Mouse (Mus musculus) cerebral cortex, adult 2 months (tissue): Measurements from ENCODE around the gene Srf.

Source experiments
- WGBS: fragments of 180-500 bp; shearing (Covaris S2); methylation state at CpG from one replicate; pipeline ENCODE4 v1.1.7; 2018; 5-methylcytosine and 5-hydroxymethylcytosine counted together

Gene Srf

GRCm38 (mm10) chr17:46554977-46555672 lies 850 bp downstream of the Srf start:
- under 1% methylated on average over 75 of the region's 75 CpGs for WGBS

DNA sequence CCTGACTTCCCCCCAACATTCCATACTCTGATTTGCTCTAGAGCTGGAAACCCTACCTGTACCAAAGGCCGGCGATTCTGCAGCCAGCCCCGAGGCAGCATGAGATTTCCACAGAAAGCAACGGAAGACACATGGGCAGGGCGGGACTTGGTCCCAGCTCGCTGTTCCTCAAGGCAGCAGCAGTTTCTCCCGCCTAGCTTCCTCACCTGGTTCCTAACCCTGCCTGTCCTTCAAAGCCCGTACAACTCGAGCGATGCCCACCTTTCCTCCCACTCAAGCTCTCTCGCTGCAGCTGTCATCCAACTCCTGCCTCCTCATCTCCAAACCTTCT lies 1.4 kb downstream of the Srf start:
- WGBS: under 1% methylated on average over 11 of the region's 11 CpGs

DNA sequence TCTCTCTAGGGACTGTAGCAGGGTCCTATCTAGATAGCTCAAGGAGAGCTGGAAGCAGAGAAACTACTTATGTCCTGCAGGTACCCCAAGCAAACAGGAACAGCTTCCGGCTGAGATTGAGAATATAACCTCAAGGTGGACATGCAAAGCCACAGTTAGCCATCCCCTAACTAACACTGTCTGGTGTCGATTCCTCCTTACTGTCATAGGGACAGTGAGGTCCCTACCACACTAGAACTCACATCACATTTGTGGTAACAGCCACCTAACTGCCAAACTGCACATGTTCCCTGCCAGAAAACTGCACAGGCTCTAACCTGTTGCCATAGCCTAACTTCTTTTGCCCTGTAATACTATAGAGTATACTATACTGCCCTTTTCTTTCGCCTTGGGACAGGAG lies 2.0 kb downstream of the Srf start:
- 40% methylated on average over 3 of the region's 3 CpGs for WGBS

DNA sequence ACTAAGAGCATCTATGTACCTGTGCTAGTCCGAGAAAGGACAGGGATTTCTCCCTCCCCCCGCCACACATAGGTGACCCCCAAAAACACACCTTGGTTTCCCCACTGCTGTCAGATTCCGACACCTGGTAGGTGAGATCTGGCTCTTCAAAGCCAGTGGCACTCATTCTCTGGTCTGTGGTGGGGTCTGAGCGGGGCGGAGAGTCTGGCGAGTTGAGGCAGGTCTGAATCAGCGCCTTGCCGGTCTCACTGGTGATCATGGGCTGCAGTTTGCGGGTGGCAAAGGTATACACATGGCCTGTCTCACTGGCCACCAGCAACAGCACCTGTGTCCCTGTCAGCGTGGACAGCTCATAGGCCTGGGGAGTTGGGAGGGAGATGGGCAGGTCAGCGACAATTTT lies 2.5 kb downstream of the Srf start:
- WGBS: 32% methylated on average over 11 of the region's 11 CpGs

- under 1% methylated on average over 24 of the region's 24 CpGs for WGBS
Observed at GRCm38 (mm10) chr17:46552841-46553423, 3.0 kb downstream of the Srf start.

GRCm38 (mm10) chr17:46552151-46552550 lies 3.8 kb downstream of the Srf start:
- WGBS: 70% methylated on average over 7 of the region's 7 CpGs

GRCm38 (mm10) chr17:46551369-46551768 lies 4.6 kb downstream of the Srf start:
- WGBS: 73% methylated on average over 6 of the region's 6 CpGs

DNA sequence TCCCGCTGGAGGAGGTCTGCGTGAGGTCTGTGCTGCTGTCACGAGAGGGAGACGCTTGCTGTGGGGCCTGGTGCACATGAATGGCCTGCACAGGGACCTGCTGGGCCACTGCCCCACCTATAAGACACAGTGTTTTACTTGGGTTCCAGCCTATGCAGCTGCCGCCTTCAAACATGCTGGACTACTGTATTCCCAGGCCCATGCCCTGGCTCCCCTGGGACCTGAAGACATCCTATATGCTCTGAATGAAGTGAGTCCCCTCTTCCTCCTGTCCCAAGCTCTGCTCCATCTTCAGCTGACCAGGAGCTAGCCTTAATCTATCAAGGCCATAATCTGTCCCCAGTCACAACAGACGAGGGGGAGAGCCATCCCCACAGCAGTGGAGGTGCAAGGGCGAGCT lies 5.1 kb downstream of the Srf start:
- WGBS: 91% methylated on average over 7 of the region's 7 CpGs

GRCm38 (mm10) chr17:46549642-46550041 lies 6.3 kb downstream of the Srf start:
- 65% methylated on average over 9 of the region's 9 CpGs for WGBS

- WGBS: 36% methylated on average over 5 of the region's 8 CpGs
Observed at GRCm38 (mm10) chr17:46549193-46549592, 6.8 kb downstream of the Srf start.

- 54% methylated on average over 11 of the region's 11 CpGs for WGBS
Observed at GRCm38 (mm10) chr17:46548741-46549140, 7.2 kb downstream of the Srf start.

DNA sequence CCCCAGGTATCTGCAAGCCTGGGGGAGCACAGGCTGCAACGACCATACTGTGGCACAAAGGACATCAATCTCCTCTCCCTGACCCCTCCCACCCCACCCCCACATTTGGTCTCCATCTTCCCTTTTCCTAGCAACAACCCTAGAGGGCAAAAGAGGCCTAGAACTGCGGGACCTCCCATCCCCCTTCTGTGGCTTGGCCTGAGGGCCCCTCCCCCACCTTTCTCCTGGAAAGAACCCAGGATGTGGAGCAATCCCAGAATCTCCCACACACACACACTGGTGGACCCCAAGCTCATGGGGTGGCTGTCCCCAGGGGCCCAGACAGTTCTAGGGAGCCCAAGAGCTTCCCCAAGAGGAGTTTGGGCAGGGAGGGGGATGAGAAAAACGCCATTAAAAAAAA lies 8.1 kb downstream of the Srf start:
- 28% methylated on average over 3 of the region's 3 CpGs for WGBS

DNA sequence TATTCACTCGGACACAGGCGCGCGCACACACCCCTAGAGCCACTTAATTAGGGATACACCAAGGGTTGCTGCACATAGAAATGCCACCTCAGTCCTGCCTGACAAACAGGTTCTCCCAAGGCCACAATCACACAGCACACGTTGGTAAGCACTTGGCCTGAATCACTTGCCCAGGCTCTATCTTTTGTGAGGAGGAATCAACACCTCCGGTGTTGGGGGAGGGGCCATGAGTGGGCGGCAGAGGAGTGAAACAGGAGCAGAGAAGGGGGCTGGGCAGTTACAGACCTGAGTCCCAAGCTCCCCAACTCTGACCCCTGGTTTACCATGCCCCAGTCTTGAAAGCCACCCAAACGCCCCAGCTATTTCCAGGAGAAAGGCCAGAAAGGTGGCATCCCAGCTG lies 9.0 kb downstream of the Srf start:
- WGBS: 26% methylated on average over 8 of the region's 8 CpGs

DNA sequence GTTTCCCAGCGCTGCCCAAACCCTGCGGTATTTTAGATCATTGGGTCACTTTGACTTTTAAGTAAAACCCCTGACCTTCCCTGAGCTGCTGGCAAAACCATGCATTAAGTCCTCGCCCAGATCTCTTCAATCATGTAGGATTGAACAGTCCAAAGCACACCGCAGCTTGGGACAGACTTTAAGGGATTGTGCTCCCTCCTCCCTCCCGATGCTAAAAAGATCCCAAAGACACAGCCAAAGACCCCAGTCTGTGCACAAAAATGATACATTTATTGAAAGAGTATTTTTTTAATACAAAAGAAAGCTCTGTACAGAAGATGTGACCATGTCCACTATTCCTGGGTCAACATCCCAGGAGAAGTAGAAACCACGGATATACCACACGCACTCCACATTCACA lies 9.4 kb downstream of the Srf start:
- WGBS: 21% methylated on average over 7 of the region's 7 CpGs

GRCm38 (mm10) chr17:46545813-46546564 lies 10.0 kb downstream of the Srf start, which contains the start of gene Cul9:
Gene Cul9 (minus strand): TSS chr17:46546388.
- WGBS: 2% methylated on average over 49 of the region's 49 CpGs

DNA sequence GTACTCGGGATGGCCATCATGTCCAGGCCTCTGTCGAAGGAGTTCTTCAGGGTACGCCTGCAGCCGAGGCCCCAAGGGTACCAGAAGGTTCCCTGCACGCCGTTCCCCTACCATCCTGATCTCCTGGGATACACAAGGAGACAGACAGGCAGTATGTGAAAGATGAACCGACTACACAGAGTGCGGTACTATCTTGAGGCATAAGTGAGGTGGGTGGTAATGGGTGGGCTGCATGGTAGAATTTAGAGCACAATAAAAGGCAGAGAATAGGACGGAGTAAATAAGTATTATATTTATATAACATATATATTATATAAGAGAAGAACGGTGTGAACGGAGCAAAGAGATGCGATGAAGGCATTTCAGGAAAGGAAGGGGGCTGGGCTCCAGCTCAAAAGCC lies 12.3 kb downstream of the Srf start:
- 57% methylated on average over 12 of the region's 12 CpGs for WGBS

GRCm38 (mm10) chr17:46525579-46526307 lies 30.2 kb downstream of the Srf start:
- 39% methylated on average over 12 of the region's 12 CpGs for WGBS

- 89% methylated on average over 10 of the region's 10 CpGs for WGBS
Observed at GRCm38 (mm10) chr17:46525065-46525464, 30.9 kb downstream of the Srf start.

GRCm38 (mm10) chr17:46521963-46522668 lies 33.9 kb downstream of the Srf start:
- WGBS: 55% methylated on average over 24 of the region's 24 CpGs

DNA sequence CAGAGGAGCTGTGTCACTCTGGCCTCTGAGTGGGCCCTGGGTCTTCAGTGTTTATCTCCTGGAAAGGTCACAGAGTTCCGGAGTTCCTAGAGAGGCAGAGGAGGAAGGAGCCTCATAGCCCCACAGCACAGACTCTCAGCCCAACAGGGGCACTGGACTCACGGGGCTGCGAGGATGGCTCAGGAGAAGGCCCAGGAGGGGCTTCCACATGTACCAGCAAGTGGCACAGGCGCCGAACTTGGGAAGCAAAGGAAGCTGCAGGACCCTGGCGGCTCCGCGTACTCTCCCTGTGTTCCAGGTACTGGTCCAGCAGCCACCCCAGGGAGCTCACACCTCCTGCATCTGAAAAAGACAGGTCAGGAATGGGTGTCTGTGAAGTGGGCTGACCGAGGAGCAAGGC lies 34.8 kb downstream of the Srf start:
- WGBS: 79% methylated on average over 9 of the region's 9 CpGs

DNA sequence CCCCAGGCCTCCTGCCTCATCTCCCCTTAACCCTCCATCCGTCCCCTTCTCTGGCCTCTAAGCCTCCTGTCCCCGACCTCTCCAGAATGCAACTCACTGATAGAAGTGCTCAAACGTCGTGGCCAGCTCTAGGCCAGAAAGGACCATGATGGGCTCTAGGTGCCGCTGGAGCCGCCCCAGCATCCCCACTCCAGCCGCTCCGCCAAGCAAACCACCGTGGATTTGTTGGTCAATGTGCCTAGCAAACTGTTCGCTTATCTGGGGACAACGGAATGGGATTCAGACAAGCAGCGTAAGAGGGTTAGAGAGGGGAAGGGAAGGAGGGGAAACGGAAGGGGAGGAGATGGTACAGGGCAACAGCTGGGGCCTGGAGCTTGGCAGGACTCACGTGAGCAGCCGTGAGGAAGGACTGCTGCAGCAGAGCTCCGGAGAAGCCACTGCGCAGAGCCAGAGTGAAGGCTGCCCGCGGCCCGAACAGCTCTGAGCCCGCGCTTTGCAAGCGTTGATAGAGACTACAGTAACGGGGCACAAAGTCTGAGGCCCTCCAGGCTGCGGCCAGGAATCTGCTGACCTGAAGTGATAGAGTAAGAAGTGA lies 35.5 kb downstream of the Srf start:
- WGBS: 71% methylated on average over 25 of the region's 25 CpGs
